Comparison of ENCODE assay signal across 7 mouse cellular contexts in the genomic region with DNA sequence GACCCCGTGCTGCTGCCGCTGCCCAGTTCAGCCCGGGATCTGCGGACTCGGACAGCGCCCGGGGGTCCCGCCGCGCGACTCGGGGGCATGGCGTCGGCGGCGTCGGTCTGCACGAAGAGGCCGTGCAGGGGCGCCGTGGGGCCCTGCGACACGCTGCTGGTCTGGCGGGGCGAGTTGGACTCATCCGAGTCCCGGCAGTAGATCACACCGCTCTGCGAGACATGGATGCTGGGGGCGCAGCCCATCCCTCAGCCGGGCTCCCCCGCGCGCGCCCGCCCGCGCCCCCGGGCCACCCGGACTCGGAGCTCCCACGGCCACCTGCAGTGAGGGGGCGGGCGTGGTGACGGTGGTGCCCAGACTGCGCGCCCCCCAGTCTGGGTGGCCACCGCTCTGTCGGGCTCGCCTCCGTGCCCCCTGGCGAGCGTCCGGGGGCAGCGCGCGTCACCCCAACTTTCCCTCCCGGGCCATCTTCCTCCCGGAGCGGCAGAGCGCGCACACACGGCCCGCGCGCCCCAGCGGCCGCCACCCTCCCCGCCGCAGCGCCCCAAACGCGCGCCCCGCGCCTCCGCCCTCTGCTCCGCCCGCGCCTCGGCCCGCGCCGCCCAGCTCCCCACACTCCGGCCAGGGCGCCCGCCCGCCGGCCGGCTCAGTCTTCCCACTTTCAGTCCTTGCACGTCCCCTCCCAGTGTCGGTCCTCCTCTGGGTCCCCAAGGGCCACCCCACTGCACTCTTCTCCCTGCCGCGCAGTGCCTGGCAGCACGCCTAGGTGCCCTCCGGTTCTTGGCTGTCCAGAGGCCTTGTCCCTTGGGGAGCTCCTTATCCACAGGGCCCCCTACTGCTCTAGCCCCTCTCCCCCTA. TPM values are rescaled to one million over a fixed set of nuclear protein-coding genes. Genes with fewer than 3 reads are reported as not detected.
DNase-seq lines count a peak whose midpoint lies in the region; ATAC-seq and TF ChIP-seq lines count a peak whose summit lies in the region.

No protein-coding gene starts in this region.

- H3K36me3 ChIP-seq in kidney, adult 2 months (ENCODE audit: control insufficient read depth, insufficient read depth, low read length) = no peaks in the 10 kb centered on the region
- H3K36me3 ChIP-seq in limb, embryonic 10.5 days = no peaks in the 10 kb centered on the region
- H3K36me3 ChIP-seq in midbrain, embryonic 12.5 days = no peaks in the 10 kb centered on the region
- H3K36me3 ChIP-seq in stomach, embryonic 16.5 days (ENCODE audit: control insufficient read depth, insufficient read depth, low read length) = no peaks in the 10 kb centered on the region

- H3K4me1 ChIP-seq in bone marrow macrophage, adult 2 months (ENCODE audit: control insufficient read depth, insufficient read depth, low read length) = no peaks in the 10 kb centered on the region
- no peaks in the 10 kb centered on the region for H3K4me1 ChIP-seq in kidney, adult 2 months (ENCODE audit: control insufficient read depth, insufficient read depth, low read length)
- H3K4me1 ChIP-seq in limb, embryonic 10.5 days = peaks cover 11% of the 10 kb centered on the region
- no peaks in the 10 kb centered on the region for H3K4me1 ChIP-seq in midbrain, embryonic 12.5 days
- H3K4me1 ChIP-seq in stomach, embryonic 16.5 days (ENCODE audit: control insufficient read depth, insufficient read depth, low read length) = no peaks in the 10 kb centered on the region

- H3K27me3 ChIP-seq in kidney, adult 2 months (replicated peaks; ENCODE audit: control insufficient read depth, insufficient read depth, low read length) = no peaks in the 10 kb centered on the region; the same call in 1 of the 2 replicates
- peaks cover 55% of the 10 kb centered on the region for H3K27me3 ChIP-seq in limb, embryonic 10.5 days (ENCODE audit: low read depth, poor library complexity, severe bottlenecking)
- peaks cover 33% of the 10 kb centered on the region for H3K27me3 ChIP-seq in midbrain, embryonic 12.5 days
- H3K27me3 ChIP-seq in stomach, embryonic 16.5 days (ENCODE audit: control insufficient read depth, insufficient read depth, low read length) = peaks cover 5% of the 10 kb centered on the region

- no peak for TF ChIP-seq POLR2A in bone marrow macrophage, adult 2 months (IDR thresholded peaks at IDR 0.05; ENCODE audit: borderline replicate concordance, low read depth, low read length)
- TF ChIP-seq POLR2A in kidney, adult 2 months (IDR thresholded peaks at IDR 0.05; ENCODE audit: low read depth, low read length) = no peak

- H3K4me2 ChIP-seq in midbrain, embryonic 12.5 days (replicated peaks) = peak overlapping the region; percentile 99
- peak overlapping the region; percentile 87 for H3K4me2 ChIP-seq in stomach, embryonic 16.5 days (ENCODE audit: low read depth, low read length)

- ATAC-seq in granulocyte monocyte progenitor cell, adult 5-6 weeks (replicated peaks; ENCODE audit: poor library complexity, severe bottlenecking) = peak; percentile 48; the same call in 1 of the 2 replicates
- ATAC-seq in midbrain, embryonic 12.5 days (ENCODE audit: low FRiP score, low read depth) = peak; percentile 68
- ATAC-seq in stomach, embryonic 16.5 days (ENCODE audit: insufficient read depth, low FRiP score) = peak; percentile 76

- no peaks in the 10 kb centered on the region for H3K9me3 ChIP-seq in limb, embryonic 10.5 days (replicated peaks)
- H3K9me3 ChIP-seq in midbrain, embryonic 12.5 days = no peaks in the 10 kb centered on the region
- H3K9me3 ChIP-seq in stomach, embryonic 16.5 days (replicated peaks; ENCODE audit: control insufficient read depth, low read length) = no peaks in the 10 kb centered on the region

- 2% methylated on average over 77 of the region's 96 CpGs for WGBS in kidney, adult 2 months
- 1% methylated on average over 91 of the region's 96 CpGs for WGBS in limb, embryonic 10.5 days
- WGBS in midbrain, embryonic 12.5 days = under 1% methylated on average over 53 of the region's 96 CpGs
- WGBS in stomach, embryonic 16.5 days = under 1% methylated on average over 89 of the region's 96 CpGs

- peak overlapping the region; percentile 72 for H3K9ac ChIP-seq in midbrain, embryonic 12.5 days (replicated peaks)
- peak overlapping the region; percentile 75 for H3K9ac ChIP-seq in stomach, embryonic 16.5 days (ENCODE audit: low read length)

- no peak overlapping the region for H3K27ac ChIP-seq in bone marrow macrophage, adult 2 months (ENCODE audit: insufficient read depth, low read depth, low read length)
- peak overlapping the region; percentile 35 for H3K27ac ChIP-seq in kidney, adult 2 months (ENCODE audit: insufficient read depth, low read depth, low read length)
- H3K27ac ChIP-seq in limb, embryonic 10.5 days = peak overlapping the region; percentile 82
- no peak overlapping the region for H3K27ac ChIP-seq in midbrain, embryonic 12.5 days (replicated peaks)
- no peak overlapping the region for H3K27ac ChIP-seq in stomach, embryonic 16.5 days (ENCODE audit: low read length)

- H3K4me3 ChIP-seq in bone marrow macrophage, adult 2 months (ENCODE audit: insufficient read depth, low read length) = peak overlapping the region; percentile 48
- H3K4me3 ChIP-seq in kidney, adult 2 months (ENCODE audit: insufficient read depth, low read depth, low read length) = peak overlapping the region; percentile 55
- H3K4me3 ChIP-seq in limb, embryonic 10.5 days = peak overlapping the region; percentile 82
- H3K4me3 ChIP-seq in midbrain, embryonic 12.5 days = peak overlapping the region; percentile 83
- H3K4me3 ChIP-seq in stomach, embryonic 16.5 days (replicated peaks; ENCODE audit: low read length) = peak overlapping the region; percentile 71

- TF ChIP-seq CTCF in bone marrow macrophage, adult 2 months (IDR thresholded peaks at IDR 0.05; ENCODE audit: low read depth, low read length) = no peak
- no peak for TF ChIP-seq CTCF in kidney, adult 2 months (conservative IDR thresholded peaks at IDR 0.05; ENCODE audit: insufficient read depth, insufficient read length, low read depth, low read length)

- peak; percentile 5 for DNase-seq in embryo, embryonic 11.5 days (ENCODE audit: low read depth, low spot score)
- peak; percentile 43 for DNase-seq in kidney, adult 2 months
- DNase-seq in limb, embryonic 10.5 days (ENCODE audit: low spot score) = peak; percentile 59

RNA-seq across cellular contexts. Expression of a gene that starts 27.3 kb away (rescaled TPM):
- 4.7 and 4.9 TPM in 2 replicates for polyA plus RNA-seq in bone marrow macrophage, adult 2 months (2012; ENCODE audit: insufficient read depth, insufficient read length, missing spikeins)
- 0.66 TPM in 1 of 2 replicates, not detected in the other for total RNA-seq in granulocyte monocyte progenitor cell, adult 5-6 weeks (2014; fragmentation: Nextera tagmentation)
- total RNA-seq in granulocyte monocyte progenitor cell, adult 5-6 weeks (2017) = 0.52 TPM in 1 of 2 replicates, not detected in the other
- polyA plus RNA-seq in kidney, adult 2 months (2012; rRNA removed) = 10.1 TPM in 2 replicates
- polyA plus RNA-seq in limb, embryonic 10.5 days (2016; fragmentation: Nextera tagmentation; extraction: Ambion mirVana) = 0.77 and 0.79 TPM in 2 replicates
- 3.2 and 3.5 TPM in 2 replicates for polyA plus RNA-seq in midbrain, embryonic 12.5 days (2016; fragmentation: Nextera tagmentation; extraction: Ambion mirVana)
- 4.7 and 5.8 TPM in 2 replicates for polyA plus RNA-seq in stomach, embryonic 16.5 days (2015; fragmentation: Nextera tagmentation; extraction: Ambion mirVana)

Comparison
In these comparisons a context has a peak if more than half of its experiments do, and no peak if none do; other contexts are left out.
1. H3K27ac ChIP-seq: peak in kidney, adult 2 months (single experiment) and limb, embryonic 10.5 days (single experiment); none in bone marrow macrophage, adult 2 months (single experiment), midbrain, embryonic 12.5 days (single experiment) and stomach, embryonic 16.5 days (single experiment).
2. DNase-seq: peak in every context shown above with its lines; median percentile 59 in limb, embryonic 10.5 days; 43 in kidney, adult 2 months; 5 in embryo, embryonic 11.5 days.
3. Peak in every context shown above with its lines, with median percentiles within 50 percentile points of each other: H3K4me3 ChIP-seq and ATAC-seq.